Mouse (Mus musculus) hindlimb bud, embryonic 11.5 days (tissue): ENCODE results near the gene Cnga1.

Source experiments
- DNase-seq: peaks from one replicate; pipeline ENCODE4 v3.0.0-alpha.2; 2012; ENCODE audit warnings: low read depth, low spot score; ENCODE audit errors: extremely low spot score

The Cnga1 gene

DNA sequence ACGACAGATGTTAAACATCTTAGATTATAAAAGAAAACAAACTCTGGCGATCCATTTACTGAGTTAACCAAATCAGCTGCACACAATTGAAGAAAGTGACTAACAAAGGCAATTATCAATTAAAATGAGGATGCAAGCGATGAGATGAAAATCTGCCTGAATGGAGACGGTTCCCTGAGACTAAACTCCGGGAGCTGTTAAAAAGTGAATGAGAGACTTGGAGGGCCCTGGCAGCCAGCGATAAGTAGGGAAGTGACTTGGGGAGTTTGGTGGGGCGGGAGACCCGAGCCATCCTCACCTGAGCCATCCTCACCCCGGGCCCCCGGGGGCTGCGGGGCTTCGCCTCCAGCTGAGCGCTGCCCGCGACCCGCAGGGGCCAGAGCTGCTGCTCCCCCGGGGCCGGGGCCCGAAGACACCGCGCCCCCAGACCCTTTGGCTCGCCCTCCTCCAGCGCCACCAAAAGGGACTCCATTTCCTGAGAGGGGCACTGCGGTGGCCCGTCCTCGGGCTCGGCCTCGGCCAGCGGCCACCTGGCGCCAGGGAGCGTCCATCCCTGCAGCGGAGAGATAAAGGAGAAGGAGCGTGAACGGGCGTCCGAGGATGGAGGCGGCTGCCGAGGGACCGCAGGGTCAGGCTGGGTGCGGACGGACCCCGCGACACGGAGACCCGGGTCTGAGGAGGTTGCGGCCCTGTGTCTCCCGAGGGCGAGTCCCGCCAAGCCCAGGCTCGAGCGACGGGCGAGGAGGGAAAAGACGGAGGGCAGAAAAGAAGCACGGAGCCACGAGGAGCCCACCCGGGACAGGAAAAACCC, 85.2 kb downstream of the Cnga1 start:
- no peak for DNase-seq

DNA sequence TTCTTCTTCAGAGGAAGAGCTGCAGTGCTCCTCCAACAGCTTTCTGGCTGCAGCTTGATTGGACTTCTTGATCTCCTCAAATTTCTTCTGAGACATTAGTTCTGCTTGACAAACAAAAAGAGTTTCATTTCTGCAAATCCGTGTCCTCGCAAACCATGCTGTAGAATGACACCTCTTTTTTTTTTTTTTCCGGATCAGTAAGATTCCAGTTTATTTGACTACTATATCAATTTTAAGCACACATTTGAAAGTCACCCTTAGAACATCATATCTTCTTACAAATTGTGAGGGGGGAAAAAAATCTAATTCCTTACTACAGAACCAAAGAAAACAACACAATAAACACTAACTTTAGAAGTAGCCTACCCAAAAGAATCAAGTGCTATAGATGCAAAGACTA, 87.8 kb downstream of the Cnga1 start:
- DNase-seq, result no peak
